Mouse (Mus musculus): ENCODE measurements around the gene Maml1.

DNA sequence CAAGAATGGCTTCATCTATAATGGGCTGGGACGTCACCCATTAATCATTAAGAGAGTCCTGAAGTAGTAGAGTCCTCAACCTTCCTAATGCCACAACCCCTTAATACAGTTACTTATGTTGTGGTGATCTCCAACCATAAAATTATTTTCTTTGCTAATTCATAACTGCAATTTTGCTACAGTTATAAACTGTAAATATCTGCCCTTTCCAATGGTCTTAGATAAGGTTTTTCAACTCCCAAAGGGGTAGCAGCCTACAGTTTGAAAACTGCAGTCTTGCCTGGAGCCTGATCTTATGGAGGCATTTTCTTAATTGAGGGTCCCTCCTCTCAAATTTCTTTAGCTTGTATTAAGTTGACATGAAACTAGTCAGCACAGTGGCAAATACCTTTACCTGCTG, 37.3 kb upstream of the Maml1 start:
- TF ChIP-seq ZC3H11A (IDR thresholded peaks at IDR 0.05; ENCODE audit: borderline replicate concordance, low read depth, low read length) (no peak), MAFK (IDR thresholded peaks at IDR 0.05; ENCODE audit: insufficient read depth, low read depth, low read length) (no peak), ZNF384 (IDR thresholded peaks at IDR 0.05; ENCODE audit: low read depth, low read length) (no peak)

Data from ES-E14 (cell line).